Mouse (Mus musculus) kidney, postnatal 36 days (tissue): Measurements from ENCODE around the gene Gm49318.

ENCODE experiments used
- DNase-seq, 2 experiments: peaks; one replicate each; pipeline ENCODE4 v3.0.0; 2021 to 2022; ENCODE audit warnings: mixed read lengths in 2 of 2

Gm49318 gene

GRCm38 (mm10) chr9:22069881-22070553, 1.0 kb downstream of the Gm49318 start:
- DNase-seq: no peak

DNA sequence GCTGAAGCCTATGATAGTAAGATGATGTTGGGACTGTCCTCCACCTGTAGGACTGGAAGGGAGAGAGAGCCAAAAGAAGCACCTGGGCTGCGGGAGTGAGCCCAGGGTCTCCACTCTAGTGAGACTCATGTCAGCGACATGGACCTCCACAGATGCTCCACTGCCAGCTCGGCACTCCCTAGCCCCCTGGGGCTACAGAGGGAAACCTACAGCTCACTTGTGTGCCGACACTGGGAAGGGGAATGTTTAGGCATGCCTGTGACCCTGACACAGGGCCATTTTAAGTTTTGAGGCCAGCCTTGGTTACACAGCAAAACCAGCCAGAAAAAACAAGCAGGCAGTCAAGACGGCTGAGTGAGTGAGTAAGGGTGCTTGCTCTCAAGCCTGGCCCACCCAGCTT, 3.9 kb downstream of the Gm49318 start:
- no peak for DNase-seq

- DNase-seq: peak; percentile 56 to 89
These were observed 4.6 kb downstream of the Gm49318 start for GRCm38 (mm10) chr9:22066433-22066832.

GRCm38 (mm10) chr9:22065642-22066041, 5.4 kb downstream of the Gm49318 start:
- no peak for DNase-seq

DNA sequence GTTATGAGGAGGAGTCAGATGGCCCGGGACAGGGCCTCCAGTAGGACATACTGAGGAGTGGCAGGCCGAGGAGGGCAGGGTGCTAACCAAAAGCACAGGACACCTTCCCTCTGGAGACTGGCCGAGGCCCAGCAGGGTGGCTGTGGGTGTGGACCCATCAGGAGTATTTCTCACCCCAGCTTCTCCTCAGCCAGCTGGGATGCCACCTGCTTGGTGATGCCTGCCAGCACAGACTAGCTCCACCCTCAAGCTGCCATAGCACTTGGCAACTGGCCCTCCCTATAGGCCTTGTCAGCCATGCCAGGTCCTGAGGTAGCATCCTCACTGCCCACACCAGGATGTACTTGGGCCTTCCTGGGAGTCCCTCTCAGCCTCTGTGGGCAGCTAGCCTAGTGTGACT, 6.7 kb downstream of the Gm49318 start:
- no peak for DNase-seq

GRCm38 (mm10) chr9:22061339-22061738, 9.7 kb downstream of the Gm49318 start:
- no peak for DNase-seq

- DNase-seq: no peak
These were observed 13.0 kb downstream of the Gm49318 start for GRCm38 (mm10) chr9:22058011-22058424.

GRCm38 (mm10) chr9:22057031-22057517, 14.0 kb downstream of the Gm49318 start:
- DNase-seq: no peak

DNA sequence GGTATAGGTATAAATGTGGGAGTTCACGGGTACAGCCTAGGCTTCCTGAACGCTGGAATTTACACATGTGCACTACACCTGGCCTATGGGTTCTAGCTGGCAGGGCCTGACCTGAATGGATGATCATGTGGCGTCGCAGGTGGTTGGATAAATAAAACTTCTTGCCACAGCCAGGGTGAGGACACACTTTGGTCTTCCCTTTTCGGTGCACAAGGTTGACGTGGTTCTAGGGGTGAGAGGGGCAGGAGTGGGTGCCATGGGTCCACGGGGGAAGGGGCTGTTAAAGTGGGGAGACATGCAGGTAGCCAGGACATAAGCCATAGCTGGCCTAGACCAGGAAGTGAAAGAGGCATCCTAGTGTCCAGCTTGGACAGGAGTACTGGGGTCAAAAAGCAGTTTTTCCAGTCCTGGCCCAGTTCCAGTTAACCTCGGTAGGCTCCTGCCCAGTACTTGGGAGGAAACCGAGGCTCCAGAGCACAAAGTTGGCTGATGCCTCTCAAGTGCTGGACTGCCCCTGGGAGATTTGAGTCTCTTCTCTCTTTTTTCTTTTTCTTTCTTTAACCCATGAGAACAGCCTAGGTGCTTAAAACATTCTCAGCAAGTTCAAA, 14.7 kb downstream of the Gm49318 start:
- DNase-seq: peak; percentile 67 to 75

GRCm38 (mm10) chr9:22055713-22056112, 15.3 kb downstream of the Gm49318 start:
- peak in 1 of 2 experiments; percentile 20 for DNase-seq

DNA sequence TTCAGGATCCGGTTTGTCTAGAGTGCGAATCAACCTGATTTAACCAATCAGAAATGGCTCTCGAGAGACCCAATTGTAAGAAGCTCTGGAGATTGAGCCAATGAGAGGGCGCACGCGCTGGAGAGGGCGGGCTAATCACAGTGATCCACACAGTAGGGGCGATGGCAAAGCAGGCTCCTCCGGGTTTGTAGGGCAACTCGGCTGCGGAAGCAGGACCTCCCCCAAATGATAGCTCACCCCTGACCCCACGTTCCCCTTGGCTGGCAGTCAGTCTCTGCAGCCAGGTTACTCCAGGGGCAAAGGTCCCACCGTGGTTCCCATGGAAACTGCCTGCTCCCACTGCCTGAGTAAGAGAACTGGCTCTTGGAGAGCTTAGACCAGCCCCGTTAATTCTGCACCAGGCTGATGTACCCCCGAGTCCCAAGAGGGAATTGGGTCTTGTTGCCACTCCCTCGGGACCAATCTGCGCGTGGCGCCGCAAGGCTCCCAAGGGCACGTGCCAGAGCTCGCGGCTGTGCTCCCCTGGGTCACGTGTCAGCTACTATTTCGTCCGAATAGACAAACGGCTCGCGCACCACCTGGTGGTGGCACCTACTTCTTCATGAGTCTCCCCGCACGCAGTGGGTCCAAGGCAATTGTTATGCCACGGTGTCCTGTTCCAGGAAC, 16.5 kb downstream of the Gm49318 start:
- DNase-seq: peak; percentile 81 to 90

DNA sequence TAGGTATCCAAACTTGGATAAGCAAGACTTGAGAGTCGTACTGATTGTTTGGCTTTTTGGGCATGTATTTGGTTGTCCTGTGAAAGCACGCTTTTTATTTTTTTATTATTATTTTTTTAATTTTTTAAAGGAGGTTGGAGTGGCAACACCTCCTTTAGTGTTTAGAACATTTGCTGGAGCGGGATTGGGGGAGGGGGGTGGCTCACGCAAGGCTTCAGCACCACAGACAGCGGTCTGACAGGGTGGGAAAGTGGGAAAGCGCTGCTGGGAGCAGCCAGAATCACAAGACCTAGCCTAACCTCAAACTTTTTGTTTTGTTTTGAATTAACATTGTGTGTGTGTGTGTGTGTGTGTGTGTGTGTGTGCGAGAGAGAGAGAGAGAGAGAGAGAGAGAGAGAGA, 17.4 kb downstream of the Gm49318 start:
- DNase-seq: peak in 1 of 2 experiments; percentile 14

DNA sequence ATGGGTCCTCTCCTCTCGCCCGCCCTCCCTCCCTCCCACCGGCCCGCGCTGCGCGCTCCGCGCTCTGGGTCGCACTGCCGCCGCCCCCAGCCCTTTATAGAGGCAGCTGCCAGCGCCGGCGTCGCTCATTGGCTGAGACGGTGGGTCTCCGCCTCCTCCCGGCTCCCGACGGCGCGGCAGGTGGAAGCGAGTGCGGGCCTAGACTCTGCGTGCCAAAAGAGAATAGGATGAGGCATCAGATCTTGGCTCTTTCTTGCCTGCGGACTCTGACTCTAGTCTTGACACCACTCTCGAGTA, 19.2 kb downstream of the Gm49318 start, which contains the start of gene Elavl3:
Gene Elavl3 (minus strand): TSS at position 66 of the 297 bp plus-strand sequence.
- peak in 1 of 2 experiments; percentile 43 for DNase-seq

DNA sequence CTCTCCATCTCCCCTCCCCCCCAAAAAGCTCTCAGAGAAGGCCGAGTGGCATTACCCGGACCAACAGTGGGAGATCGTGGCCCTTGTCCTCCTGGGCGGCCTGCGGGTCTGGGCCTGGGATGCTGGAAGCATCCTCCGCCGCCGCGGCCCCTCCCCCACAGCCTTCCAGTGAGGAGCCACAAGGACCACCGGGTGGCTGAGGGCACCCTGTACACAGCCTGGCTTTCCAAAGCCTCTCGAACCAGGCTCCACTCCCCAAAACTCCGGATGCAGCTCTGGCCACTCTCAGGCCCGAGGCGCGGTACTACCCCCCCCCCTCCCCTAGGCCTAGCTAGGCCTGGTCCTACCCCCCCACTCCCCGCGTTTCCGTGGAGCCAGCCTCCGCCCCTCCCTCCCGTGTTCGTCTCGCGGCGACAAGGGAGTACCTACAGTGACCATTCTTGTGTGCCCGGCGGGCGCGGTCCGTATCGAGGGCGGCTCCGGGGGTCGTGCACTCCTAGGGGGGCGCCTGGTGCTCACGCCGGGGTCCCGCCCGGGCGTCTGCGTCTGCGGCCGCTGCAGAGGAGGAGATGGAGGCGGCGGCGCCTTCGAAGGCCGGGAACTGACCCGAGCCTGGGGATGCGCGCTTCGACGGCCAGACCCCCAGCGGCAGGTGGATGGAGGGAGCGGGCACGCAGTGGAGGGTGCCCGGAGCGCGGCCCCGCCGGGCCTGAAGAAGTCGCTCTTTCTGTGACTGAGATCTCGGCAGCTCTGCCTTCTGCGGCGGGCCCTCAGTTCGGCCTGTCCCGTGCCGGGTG, 19.7 kb downstream of the Gm49318 start:
- DNase-seq: no peak

- DNase-seq: peak; percentile 50 to 75
These were observed 20.6 kb downstream of the Gm49318 start for GRCm38 (mm10) chr9:22050351-22050889.

DNA sequence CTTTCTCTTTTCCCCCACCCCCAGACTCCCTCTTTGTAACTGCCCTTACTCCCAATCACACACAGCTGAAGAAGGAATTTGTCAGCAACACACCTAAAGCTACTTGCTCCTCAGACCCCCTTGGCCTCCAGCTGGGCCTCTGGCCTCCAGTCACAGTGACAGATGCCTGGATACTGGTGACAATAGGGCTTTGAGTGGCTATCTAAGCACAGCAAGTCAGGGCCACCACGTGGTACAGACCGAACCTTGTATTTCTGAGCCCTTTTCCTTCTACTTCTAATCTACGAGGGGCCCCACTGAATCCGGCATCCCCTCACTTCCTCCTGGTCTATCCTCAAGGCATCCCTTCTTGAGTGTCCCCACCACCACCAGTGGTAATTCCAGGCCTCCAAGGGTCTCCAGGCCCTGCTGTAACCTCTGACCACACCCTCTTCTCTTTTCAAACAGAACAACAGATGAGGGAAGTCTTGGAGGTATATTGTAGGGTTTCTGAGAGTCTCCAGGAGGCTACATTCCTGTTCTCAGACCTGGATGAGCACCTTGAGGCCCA, 21.3 kb downstream of the Gm49318 start:
- DNase-seq: no peak

GRCm38 (mm10) chr9:22049315-22049714, 21.7 kb downstream of the Gm49318 start:
- DNase-seq: no peak

GRCm38 (mm10) chr9:22047329-22047728, 23.7 kb downstream of the Gm49318 start:
- DNase-seq: peak in 1 of 2 experiments; percentile 15

DNA sequence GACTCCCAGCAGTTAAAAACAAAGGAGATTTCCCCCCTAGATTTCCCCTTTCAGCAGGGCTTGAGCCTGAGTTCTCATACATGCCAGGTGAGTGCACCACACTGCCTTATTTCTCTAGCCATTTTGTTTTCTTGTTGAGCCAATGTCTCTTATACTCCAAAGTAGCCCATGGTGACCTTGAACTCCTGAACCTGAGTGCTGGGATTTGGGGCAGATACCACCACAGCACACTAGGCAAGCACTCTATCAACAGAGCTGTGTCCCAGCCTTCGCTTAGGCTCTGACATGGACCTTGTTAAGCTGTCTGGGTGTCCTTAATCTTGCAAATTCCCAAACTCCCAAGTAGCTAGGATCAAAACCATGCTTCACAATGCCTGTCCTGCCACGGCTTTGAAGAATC, 29.2 kb downstream of the Gm49318 start:
- no peak for DNase-seq

DNA sequence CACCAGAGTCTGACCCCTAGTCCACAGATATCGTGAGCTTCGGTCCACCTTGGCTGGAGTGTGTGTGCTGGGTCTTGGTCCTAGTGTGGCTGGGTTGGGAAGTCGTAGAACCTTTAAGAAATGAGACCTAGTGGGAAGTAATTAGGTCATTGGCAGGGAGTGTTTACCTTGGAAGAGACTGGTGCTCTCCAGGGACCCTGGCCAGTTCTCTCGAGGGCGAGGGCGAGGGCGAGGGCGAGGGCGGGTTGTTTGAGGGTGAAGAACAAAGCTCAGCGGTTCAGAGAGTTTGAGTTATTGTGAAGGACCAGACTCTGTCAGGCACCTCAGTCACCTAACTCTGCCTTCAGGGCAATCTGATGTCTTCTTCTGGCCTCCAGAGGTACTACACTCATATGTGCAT, 33.2 kb downstream of the Gm49318 start:
- peak in 1 of 2 experiments; percentile 29 for DNase-seq

GRCm38 (mm10) chr9:22035300-22036044, 35.6 kb downstream of the Gm49318 start:
- DNase-seq: no peak

DNA sequence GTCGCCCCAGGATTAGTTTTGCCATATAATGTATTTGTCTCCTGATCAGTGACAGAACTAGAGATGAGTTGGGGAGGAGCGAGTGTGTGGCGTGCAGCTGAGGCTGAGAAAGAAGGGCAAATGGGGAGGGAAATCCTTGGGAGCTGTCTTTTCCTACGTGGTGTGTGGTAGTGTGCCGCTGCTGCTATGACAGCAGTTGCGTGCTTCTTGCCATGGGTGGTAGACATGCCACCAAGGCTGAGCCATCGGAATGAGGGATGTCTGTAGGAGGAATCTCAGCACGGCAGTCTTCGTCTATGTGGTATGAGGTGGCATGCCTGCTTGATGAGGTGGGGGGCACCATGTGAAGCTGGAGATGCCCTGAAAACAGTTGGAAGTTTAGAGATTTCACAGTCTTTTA, 40.7 kb downstream of the Gm49318 start:
- no peak for DNase-seq
